Mouse (Mus musculus) cerebellum, adult 11-12 months (tissue): Measurements from ENCODE around the gene Mtif3.
A peak's percentile ranks its signal among the peaks of the same experiment; 100 is the strongest.

ENCODE experiments used
- DNase-seq: peaks from one replicate; pipeline ENCODE4 v3.0.0; 2022

Gene Mtif3

DNA sequence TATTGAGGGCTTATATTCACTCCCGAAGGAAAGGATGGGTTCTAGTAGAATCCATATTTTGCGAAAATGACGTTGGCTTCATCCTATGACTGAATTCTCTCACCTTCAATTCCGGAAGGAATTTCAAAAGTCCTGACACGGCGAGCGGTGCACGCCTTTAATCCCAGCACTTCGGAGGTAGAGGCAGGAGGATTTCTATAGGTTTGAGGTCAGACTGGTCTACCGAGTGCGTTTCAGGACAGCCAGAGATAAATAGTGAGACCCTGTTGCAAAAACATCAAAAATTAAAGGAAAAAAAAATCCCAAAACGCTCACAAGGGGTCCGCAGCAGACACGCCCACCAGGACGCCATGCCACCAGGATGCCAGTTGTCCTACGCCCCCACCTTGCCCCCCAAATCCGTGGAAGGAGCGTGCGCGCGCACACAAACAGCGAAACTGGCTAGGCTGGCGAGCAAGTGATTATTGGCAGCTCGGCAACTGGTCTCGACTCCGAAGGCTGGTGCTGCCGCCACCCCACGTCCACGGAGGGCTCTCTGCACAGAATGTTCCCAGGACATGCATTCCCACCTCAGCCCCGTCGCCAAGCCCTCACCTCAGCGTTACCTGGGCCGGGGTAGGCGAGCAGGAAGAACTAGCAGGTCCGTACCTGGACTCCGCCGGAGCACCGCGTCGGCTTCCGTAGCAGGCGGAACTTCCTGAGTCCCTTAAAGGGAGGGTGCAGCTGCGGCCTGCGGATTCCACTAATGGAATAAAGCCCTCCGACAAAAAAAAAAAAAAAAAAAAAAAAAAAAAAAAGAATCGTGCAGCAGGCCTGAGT lies at the start of gene Mtif3:
Mtif3 (minus strand) TSS at position 683 of the 819 bp plus-strand sequence.
- DNase-seq, result peak; percentile 86

DNA sequence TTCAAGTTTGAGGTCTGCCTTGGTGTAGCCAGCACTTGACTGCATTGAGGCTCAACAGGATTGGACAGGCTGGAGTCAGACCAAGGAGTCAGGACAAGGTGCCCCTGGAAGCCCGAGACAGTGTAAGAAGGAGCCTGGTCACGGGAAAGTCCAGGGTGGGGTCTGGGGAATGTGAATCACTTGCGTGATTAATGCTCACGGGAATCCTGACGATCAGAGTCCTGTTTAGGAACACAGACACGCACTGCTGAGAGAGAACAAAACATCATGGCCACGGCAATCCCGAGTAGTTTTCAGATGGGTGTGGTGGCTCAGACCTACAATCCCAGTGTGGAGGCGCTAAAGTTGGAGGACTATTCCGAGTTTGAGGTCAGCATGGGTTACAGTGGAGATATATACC lies 47.7 kb upstream of the Mtif3 start:
- no peak for DNase-seq

DNA sequence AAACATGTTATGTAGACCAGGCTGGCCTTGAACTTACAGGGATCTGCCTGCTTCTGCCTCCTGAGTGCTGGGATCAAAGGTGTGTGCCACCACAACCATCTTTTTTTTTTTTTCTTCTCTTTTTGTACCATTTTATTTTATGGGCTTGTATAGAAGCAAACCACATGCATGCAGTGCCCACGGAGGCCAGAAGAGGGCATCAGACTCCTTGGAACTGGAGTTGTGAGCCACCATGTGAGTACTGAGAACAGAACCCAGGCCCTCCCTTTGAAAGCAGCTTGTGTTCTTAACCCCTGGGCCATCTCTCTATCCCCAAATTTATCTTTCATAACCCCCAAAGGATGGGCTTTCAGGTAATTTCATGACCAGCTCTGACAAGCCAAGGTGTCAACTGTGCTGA lies 39.7 kb upstream of the Mtif3 start:
- DNase-seq, result no peak

DNA sequence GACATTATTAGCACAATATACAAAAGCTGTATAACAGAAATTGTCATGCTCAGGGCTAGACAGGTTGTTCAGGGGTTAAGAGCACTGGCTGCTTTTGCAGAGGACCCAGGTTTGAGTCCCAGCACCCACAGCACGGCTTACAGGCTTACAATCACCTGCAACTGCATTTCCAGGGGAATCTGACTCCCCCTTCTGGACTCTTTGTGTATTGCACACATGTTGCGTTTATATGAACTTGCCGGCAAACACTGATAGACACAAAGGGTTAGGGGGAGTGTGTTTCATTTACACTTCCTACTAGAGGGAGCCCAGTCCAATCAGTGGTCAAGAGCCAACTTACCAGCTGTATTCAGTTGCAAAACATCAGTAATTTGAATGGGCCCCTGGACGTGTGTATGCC lies 37.7 kb upstream of the Mtif3 start:
- no peak for DNase-seq

DNA sequence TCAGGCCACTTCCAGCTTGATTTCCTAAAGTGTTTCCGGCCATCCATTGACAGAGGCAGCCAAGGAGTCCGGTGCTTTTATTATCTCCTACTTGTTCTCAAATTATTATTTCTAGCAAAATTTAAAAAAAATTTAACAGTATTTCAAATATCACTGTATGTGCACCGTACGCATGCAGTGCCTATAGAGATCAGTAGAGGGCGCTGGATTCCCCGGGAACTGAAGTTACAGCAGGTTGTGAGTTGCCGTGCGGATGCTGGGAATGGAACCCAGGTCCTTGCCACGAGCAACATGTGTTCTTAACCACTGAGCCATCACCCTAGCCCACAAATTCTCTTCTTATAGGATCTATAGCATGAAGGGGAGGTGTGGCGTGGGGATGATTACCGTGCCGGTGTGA lies 35.2 kb upstream of the Mtif3 start:
- no peak for DNase-seq

DNA sequence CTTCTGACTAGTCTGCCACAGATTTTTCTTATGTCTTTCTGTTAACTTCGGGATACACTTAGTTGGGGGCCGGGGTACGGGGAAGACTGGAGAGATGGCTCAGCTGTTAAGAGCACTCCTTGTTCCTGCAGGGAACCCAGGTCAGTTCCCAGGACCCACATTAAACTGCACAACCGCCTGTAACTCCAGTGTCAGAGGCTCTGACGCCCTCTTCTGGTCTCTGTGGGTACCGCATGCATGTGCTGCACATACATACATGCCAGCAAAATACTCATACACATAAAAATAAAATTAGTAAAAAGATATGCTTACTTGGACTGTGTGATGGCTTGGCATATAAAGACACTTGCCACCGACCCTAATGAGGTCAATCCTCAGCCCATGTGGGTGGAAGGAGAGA lies 33.2 kb upstream of the Mtif3 start:
- no peak for DNase-seq

DNA sequence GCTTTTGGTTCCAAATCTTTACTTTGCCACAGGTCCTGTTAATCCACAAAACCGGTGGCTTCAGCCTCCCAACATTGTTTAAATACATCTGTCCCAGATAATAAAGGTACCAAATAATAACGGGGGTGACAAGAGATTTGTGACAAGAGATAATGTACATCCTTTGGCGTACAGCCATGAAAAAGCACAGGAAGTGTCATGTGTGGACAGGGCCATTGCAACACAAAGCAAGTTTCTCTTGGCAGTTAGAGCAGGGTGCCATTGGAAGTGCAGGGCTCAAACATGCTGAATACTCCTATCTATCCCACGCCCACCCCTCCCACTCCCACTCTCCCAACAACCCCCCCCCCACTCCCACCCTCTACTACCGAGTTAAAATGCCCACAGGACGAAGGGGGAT lies 31.4 kb upstream of the Mtif3 start:
- no peak for DNase-seq

DNA sequence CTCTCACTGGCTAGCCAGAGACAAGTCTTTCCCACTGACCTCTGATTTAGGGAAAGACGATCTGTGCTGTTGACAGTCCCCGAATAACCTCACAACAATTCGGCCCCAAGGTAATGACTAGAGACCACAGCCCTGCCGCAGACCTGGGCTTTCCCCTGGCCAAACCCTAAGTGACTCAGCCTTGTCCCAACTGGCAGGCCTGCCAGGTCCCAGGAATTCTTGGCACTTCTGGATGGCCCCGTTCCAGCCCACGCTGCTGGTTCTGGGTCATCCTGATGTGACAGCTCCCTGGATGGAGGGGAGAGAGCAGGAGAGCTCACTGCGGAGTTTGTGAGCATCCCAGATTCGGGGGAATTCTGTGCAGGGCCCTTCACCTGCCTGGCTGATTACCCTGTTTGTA lies 29.9 kb upstream of the Mtif3 start:
- DNase-seq, result no peak

DNA sequence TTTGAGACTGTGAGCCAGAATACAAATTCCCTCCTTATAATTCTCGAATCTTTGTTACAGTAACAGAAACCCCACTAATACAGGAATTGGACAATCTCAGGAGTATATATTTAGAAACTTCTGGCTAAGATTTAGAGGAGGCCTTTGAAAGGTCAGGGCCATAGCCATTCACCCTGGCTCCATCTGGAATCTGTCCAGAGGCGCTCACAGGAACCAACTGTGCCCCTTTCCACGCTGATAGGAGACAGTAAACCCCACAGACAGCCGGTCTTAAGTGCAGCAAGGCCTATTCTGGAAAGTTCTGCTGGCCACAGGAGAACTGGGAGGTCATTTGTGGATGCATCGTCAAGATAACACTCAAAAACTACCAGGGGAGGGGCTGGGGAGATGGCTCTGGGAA lies 25.5 kb upstream of the Mtif3 start:
- DNase-seq, result no peak

DNA sequence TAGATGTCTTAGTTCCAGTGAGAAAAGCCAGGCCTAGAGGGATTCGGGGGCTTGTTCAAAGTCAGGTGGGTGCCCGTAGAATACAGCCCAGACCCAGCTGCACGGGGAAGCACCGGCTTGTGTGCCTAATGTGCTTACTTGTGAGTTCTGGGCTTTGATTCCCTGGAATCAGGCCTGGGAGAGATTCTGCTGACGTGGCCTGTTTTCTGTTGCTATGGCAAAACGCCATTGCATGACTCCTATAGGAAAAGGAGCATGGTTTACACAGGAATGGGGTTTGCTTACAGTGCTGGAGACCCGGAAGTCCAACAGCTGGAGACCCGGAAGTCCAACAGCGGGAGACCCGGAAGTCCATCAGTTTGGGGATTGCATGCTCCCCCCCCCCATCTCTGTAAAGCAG lies 24.0 kb upstream of the Mtif3 start:
- DNase-seq, result no peak

DNA sequence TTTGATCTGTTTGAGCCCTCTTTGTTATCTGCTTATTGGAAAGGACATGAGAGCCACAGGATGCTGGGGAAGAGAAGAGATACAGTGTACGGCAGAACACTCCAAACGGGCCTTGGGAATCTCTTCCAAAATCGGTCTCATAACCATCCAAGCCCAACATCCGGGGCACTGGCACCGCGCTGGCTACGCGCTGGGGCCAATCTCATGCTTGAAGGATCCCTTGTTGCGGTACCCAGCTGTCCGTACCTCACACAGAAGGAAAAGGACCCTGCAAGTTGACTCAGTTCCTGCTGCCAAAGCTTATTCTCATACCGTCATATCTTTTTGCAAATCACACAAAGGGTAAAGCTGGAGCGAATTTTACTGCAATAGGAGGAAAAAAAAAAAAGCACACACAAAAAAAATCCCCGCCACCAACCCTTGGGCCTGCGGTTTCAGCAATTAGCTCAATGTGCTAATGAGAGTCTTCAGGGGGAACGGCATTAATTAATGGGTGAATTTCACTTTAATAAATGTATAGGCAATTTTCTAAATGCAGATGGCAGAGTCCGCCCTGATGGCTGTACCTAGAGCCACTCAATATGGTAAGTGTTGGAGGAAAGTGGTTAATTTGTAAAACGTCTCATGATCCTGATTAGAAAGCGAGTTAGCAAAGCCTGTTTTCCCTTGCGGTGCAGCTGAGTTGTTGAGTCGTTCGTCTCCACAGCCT lies 22.3 kb upstream of the Mtif3 start:
- DNase-seq, result no peak

DNA sequence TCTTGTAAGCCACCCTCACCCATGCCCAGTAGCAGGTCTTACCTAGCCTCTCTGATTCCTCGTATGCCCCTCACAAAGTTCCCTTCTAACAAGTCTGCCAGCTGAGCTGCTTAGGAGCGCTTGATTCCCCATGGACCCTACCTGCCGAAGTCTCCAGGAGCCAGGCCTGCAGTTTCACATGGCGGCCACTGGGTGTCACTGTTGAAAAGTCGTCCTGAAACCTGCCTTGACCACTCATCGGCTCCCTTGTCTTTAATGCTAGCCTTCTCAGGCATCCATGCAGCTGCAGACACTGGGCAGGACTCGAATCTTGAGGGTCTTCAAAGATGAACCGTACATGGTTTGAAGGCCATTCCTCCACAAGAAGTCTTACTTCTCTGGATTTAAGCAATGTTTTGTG lies 19.6 kb upstream of the Mtif3 start:
- peak; percentile 46 for DNase-seq

DNA sequence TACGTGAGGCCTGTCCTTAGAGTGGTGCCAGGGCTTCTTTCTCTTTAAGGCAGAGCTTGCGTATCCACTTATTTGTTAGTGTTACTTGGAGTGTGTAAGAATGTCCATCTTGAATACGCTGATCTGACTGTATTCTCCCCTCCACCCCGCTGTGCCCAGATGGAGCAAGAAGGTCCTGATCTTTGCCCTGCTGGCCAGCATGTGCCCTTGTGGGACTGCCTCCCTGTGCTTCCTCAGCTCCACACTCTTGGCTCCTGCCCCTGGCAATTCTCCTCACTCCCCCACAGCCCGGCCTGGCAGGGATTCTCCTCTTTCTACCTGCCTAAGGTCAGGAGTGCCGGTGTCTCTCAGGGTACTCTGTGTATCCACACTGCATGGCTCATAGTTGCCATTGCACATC lies 17.8 kb upstream of the Mtif3 start:
- DNase-seq, result no peak

DNA sequence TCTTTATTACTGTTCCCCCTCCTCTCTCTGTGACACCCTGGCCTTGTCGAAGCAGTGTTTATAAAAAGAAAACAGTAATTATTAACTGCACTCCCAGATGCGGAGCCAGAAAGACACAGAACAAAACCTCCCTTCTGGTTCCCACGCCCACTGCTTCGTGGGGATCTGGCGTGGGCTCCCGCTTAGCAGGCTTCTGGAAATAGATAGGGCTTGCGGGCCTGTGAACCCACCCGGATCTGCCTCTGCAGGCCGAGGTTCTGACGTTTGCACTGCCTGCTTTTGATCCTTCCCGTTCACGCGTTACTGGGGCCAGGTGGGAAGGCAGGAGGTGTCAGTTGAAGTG lies 11.2 kb upstream of the Mtif3 start:
- DNase-seq, result no peak

DNA sequence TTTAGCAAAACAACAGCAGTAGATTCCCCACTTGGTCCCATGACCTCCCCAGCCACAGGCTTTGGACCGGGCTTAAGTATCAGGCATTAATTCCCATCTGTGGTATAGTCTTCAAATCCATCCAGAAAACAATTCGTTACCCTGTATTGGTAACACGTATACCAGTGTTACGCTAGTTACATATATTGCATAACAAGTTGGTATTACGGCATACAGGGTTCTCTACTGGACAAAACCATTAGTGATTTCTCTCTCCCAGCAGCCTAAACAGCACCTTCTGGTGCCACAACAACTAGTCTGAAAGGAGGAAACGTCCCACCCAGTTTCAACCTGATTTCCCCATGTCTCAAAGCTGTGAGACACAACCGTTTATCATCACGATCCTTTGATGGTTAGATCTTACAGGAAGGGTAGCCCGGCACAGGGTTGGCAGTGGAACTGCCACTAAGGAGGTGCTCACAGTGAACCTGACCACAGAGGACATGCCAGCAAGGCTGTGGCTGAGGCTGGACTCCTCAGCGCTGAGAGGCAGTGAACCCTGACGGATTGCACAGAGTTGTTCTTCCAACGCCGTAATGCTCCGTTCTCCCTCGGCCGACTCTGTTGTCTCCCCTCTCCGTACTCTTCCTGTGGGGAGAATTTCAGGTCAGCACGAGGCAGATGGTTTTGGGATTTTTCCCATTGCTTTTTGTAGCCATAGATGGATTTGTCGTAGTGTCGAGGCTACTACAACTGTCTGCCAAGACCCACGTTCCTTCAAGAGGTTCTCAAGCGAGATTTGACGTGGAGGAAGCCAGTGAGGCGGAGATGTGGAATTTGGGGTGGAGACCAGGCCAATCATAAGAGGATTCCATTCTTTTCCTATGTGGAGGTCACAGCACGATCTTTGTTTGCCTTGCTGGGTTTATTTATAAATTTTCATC lies 10.5 kb upstream of the Mtif3 start:
- no peak for DNase-seq

DNA sequence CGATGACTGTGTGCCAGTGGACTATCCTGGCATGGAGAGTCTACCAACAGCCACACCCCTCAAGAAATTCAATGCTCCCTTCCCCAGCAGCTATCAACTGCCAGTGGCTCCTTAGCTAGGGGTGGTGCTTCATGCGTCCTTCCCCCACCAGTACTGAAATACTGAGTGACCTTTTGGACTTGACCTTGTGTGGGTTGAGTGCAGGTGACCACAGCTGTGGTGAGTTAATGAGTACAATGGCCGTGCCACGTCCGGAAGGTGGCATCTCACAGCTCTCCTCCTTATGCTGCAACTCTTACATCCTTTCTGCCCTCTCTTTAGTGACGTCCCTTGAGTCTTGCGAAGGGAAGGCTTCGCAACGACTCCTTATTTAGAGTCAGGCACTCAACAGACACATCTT lies 9.8 kb upstream of the Mtif3 start:
- DNase-seq, result no peak

DNA sequence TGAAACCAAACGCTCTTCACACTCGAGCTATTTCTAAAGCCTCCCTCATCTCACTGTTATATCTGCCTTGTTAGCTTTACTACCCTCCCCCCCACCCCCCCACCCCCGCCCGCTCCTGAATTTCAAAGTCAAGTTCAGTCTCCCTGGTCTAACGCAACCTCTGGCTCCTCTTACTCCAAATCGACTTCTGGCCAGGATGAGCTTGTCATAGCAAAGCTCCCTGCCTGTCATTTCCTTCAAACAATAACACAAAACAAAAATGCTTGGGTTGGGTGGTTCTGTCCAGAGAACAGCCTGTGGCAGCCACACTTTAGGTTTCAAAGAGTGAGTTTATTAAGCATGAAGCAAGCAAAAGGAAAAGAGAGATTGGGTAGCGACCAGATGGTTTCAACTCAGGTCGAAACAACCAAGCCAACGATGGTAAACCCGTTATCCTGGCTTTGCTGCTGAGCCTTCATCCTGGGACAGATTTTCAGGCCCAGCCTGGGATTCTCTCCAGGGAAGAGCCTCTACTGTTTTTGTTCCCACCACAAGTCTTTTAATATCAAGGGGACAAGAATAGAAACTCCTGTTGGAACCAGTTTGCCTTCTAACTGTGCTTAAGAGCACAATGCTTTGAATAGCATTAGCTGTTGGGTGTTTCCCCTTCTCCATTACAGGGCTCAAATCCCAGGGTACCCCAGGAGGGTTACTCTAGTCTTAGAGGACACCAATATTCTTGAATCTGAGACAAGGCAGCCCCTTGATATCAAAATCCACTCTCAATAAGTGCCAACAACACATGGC lies 8.4 kb upstream of the Mtif3 start:
- DNase-seq, result no peak

DNA sequence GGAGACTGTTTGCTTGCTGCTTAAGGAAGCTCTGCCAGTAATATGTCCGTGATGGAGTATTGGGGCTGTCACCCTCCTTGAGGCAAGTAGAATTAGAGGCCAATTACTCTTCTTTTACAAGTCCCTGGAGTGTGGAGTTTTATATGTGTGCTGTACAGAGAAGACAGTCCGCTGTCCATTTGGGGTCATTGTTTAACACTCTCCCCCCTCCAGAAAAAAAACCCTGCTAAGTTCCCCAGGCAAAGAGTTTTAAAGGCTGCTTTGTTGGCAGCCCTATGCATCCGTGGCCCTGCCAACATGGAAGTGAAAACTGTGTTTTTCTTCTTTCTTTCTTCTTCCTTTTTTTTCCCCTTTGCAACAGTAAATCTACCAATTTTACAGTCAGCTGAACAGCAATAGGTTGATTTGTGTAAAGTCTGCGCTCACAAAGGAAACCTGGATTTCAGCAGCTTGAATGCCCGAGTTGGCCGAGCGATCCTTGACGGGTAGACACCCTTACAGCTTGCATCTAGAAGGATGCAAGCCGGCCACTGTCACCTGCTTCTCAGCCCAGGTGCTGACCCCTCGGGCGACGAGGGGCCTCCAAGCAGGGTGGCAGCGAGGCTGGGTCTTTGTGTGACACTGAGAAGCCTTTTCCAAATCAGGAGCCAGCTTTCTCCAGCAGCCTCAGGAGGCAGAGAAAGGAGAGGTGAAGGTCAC lies 5.2 kb upstream of the Mtif3 start:
- DNase-seq, result no peak

DNA sequence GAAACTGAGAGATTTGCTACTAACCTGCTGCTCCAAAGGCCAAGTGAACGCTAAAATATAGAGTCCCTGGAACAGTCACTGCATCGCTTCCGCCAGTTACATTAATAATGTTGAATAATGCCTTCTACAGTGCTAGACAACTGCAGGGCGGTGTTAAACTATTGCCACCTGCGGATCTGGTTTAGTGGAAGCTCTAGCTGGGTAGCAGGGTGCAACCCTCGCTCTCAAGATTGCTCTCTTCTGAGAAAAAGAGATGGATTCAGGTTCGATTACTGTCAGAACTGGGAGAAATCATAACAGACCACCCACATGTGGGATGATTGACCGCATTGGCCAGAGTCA lies 308 bp upstream of the Mtif3 start:
- DNase-seq, result peak; percentile 31

DNA sequence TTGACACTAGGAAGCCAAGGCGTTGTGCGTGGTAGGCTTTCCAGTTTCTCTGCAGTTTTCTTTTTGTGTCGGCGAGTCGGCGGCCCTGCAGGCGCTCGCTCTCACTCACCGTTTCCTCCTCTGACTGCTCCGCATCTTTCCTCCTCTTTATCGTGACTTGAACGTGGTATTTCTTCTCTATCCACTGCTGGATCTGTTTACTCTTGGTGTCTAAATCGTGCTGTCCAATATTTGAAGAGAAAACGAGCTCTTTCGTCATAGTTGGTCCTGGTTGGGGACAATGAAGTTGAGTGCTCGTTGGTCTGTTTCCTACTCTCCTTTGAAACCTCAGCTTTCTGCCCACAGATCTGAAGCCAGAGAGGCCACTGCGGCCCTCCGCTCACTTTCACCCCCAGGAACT lies 6.9 kb downstream of the Mtif3 start:
- no peak for DNase-seq

DNA sequence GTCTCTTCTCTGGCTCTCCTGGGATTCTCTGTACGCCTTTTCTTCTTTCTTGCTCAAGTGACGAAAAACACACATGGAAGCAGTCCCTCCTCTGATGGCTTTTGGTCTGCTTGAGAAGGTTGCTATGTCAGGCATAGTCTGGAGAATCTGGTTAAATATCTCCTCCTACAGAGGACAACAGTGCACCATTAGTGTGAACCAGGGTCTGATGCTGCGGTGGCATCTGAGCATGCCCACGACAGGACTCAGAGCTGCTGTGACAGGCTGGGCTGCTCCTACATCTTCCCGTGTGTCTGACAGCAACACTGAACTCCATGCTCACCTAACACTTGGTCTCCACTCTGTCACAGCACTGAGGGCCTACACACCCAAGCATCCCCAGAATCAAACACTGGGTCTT lies 7.9 kb downstream of the Mtif3 start:
- DNase-seq, result no peak

DNA sequence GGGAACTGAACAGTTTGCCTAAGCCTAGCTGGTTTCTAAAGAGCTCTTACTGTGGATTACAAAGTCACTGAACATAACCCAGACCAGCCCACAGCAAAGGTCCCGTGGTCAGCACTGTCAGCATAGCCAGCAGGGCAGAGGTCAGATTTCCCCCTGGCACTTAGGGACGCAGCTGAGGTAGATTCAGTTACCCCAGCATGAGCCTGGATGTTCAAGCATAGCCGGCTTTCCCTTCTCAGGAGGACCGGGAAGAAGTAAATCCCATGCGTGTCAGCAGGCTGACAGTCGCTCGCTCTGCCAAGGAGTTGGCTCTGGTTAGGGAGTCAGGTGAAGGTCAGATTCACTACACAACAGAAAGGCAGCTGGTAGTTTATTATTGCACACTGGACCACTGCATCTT lies 9.0 kb downstream of the Mtif3 start:
- DNase-seq, result no peak
